Mouse (Mus musculus) cerebellum, adult 2 months (tissue): Measurements from ENCODE around the gene Fam83b.

Source experiments
- CTCF ChIP-seq: fragments of 200-500 bp; IDR thresholded peaks from 2 replicates; pipeline ENCODE4 v1.5.1; 2011; ENCODE audit warnings: low read depth, mild to moderate bottlenecking, control low read depth, low read length, moderate library complexity, borderline replicate concordance; ENCODE audit not compliant: insufficient read depth
- POLR2A ChIP-seq: fragments of 200-500 bp; IDR thresholded peaks from 2 replicates; pipeline ENCODE4 v1.6.1; 2011; ENCODE audit warnings: low read length, control low read depth, borderline replicate concordance; ENCODE audit not compliant: insufficient read depth

GRCm38 (mm10) chr9:76521640-76522039 is 45.3 kb downstream of the Fam83b start:
- TF ChIP-seq CTCF, result no peak
- no peak for TF ChIP-seq POLR2A
